Mouse (Mus musculus) bone marrow, adult 2 months (tissue): Measurements from ENCODE around the gene Nudt14.

Experiments used
- CTCF ChIP-seq: fragments of 200-500 bp; IDR thresholded peaks from 2 replicates; pipeline ENCODE4 v1.5.1; 2011; ENCODE audit warnings: low read length, control low read depth; ENCODE audit not compliant: control insufficient read depth, insufficient read depth
- POLR2A ChIP-seq: fragments of 200-500 bp; IDR thresholded peaks from 2 replicates; pipeline ENCODE4 v1.6.1; 2011; ENCODE audit warnings: low read depth, mild to moderate bottlenecking, control low read depth, low read length, borderline replicate concordance; ENCODE audit not compliant: control insufficient read depth

- TF ChIP-seq POLR2A (no peak), CTCF (no peak)
These were observed 8.8 kb upstream of the Nudt14 start for GRCm38 (mm10) chr12:112950761-112951129.
